Mouse (Mus musculus): ENCODE data around the gene Pik3cd. TPM values are rescaled to one million over a fixed set of nuclear protein-coding genes. Genes with fewer than 3 reads are reported as not detected.
A peak's percentile ranks its signal among the peaks of the same experiment; 100 is the strongest.

The Pik3cd gene
- total and polyA plus RNA-seq, 3 experiments, result 57.0 to 95.0 (median 72.1) TPM

DNA sequence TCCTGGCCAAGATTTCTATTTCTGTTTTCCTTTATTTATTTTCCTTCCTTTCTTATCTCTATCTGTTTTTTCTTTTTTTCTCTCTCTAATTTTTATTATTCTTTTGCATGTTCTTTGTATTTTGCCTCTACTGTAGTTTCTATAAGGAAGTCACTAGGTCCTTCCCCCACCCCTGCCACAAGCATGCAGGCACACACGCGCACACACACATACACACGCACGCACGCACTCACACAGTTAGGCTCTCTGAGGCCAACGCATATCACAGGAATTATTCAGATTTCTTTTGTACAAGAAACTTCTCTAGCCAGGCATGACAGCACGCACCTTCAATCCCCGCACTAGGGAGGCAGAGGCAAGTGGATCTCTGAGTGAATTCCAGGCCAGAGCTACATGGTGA lies 3.6 kb upstream of the Pik3cd start:
- no peaks in the 10 kb centered on the region for H3K27me3 ChIP-seq (replicated peaks)
- peak overlapping the region; percentile 81; the same call in 1 of the 2 replicates for H3K4me2 ChIP-seq (ENCODE audit: insufficient read depth, low read depth, poor library complexity, severe bottlenecking)
- dilution Hi-C loops (cut with MboI; ENCODE audit: extremely low pct_ligation_motif_present, extremely low pct_unique_long_range_greater_than_20kb, low sequenced_read_pairs) (no loop called here), in situ Hi-C loops (cut with MboI; ENCODE audit: low pct_ligation_motif_present, low pct_unique_long_range_greater_than_20kb, low sequenced_read_pairs) (loop anchor here (25.0 kb wide), 1 partner anchor 544 kb away; the partner anchor contains the start of gene Pgd)
- H3K4me1 ChIP-seq (ENCODE audit: control insufficient read depth in 1 of 2, insufficient read depth in 2 of 2), result peaks cover 5 to 46% of the 10 kb centered on the region in 2 experiments
- H3K9me3 ChIP-seq (replicated peaks; ENCODE audit: low read length), result no peaks in the 10 kb centered on the region
- H3K79me2 ChIP-seq (replicated peaks; ENCODE audit: control insufficient read depth, extremely low read depth, insufficient read depth, poor library complexity, severe bottlenecking), result peaks cover 13% of the 10 kb centered on the region
- peak; percentile 45 for DNase-seq (ENCODE audit: extremely low read depth)
- H3K36me3 ChIP-seq (replicated peaks in 1 of 2; ENCODE audit: control insufficient read depth in 1 of 2, insufficient read depth in 1 of 2, low read length in 1 of 2), result peaks cover 0 to 22% of the 10 kb centered on the region in 2 experiments
- H3K4me3 ChIP-seq (replicated peaks in 1 of 3; ENCODE audit: low read depth in 2 of 3, low read length in 2 of 3, poor library complexity in 1 of 3), result no peak overlapping the region
- H3K27ac ChIP-seq (ENCODE audit: insufficient read depth, low read depth), result no peak overlapping the region
- no peak overlapping the region for H3K9ac ChIP-seq (ENCODE audit: insufficient read depth, low read depth)
- no peak for TF ChIP-seq ELF1 (IDR thresholded peaks at IDR 0.05; ENCODE audit: low read depth, low read length)
- no peak for TF ChIP-seq MAX (IDR thresholded peaks at IDR 0.05; ENCODE audit: low read length)
- TF ChIP-seq BHLHE40 (IDR thresholded peaks at IDR 0.05; ENCODE audit: low read depth, low read length), result peak; percentile 64
- TF ChIP-seq SIN3A (IDR thresholded peaks at IDR 0.05; ENCODE audit: low read length), result no peak
- TF ChIP-seq NRF1 (IDR thresholded peaks at IDR 0.05; ENCODE audit: low read depth, low read length), result no peak
- TF ChIP-seq ETS1 (conservative IDR thresholded peaks at IDR 0.05; ENCODE audit: low read depth, low read length), result 0 out of 2 replicates have a peak, but pooled peaks have one; percentile 7
- TF ChIP-seq JUND (conservative IDR thresholded peaks at IDR 0.05; ENCODE audit: low read depth, low read length), result no peak
- 0 out of 2 replicates have a peak, but pooled peaks have one; percentile 29 for TF ChIP-seq IRF4 (IDR thresholded peaks at IDR 0.05; ENCODE audit: low read depth, low read length)
- no peak for TF ChIP-seq CTCF (conservative IDR thresholded peaks at IDR 0.05 in 1 of 2, IDR thresholded peaks at IDR 0.05 in 1 of 2; ENCODE audit: low read depth in 2 of 2, low read length in 2 of 2)
- TF ChIP-seq NELFE (IDR thresholded peaks at IDR 0.05; ENCODE audit: low read depth, low read length), result no peak
- peak; percentile 85 for TF ChIP-seq ZNF384 (IDR thresholded peaks at IDR 0.05; ENCODE audit: low read depth, low read length)
- TF ChIP-seq ZMIZ1 (IDR thresholded peaks at IDR 0.05; ENCODE audit: low read depth, low read length), result no peak

DNA sequence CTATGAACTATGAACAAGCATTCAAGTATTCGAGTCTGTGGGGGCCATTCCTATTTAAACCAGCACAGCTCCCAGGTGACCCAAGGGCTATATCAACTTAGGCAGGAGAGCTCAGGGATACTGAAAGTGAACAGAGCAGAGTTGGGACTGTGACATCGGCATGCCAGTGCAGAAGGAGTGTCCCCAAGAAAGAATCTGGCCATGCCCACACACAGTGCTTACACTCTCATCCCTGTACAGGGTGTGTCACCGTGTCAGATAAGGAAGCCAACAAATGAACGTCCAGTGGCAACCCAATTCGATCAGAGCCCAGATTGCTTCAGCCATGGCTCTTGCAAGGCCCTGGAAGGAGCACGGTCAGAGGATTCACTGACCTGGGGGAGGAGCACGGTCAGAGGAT lies 2.9 kb upstream of the Pik3cd start:
- Histone ChIP-seq H3K9ac (ENCODE audit: insufficient read depth, low read depth) (peak overlapping the region; percentile 41; the same call in 1 of the 2 replicates), H3K4me3 (replicated peaks in 1 of 3; ENCODE audit: low read depth in 2 of 3, low read length in 2 of 3, poor library complexity in 1 of 3) (peak overlapping the region; percentile 8 to 25 (median 13)), H3K79me2 (replicated peaks; ENCODE audit: control insufficient read depth, extremely low read depth, insufficient read depth, poor library complexity, severe bottlenecking) (peaks cover 19% of the 10 kb centered on the region), H3K4me1 (ENCODE audit: control insufficient read depth in 1 of 2, insufficient read depth in 2 of 2) (peaks cover 5 to 44% of the 10 kb centered on the region in 2 experiments), H3K4me2 (ENCODE audit: insufficient read depth, low read depth, poor library complexity, severe bottlenecking) (peak overlapping the region; percentile 81), H3K27me3 (replicated peaks) (no peaks in the 10 kb centered on the region), H3K9me3 (replicated peaks; ENCODE audit: low read length) (no peaks in the 10 kb centered on the region), H3K27ac (ENCODE audit: insufficient read depth, low read depth) (peak overlapping the region; percentile 61), H3K36me3 (replicated peaks in 1 of 2; ENCODE audit: control insufficient read depth in 1 of 2, insufficient read depth in 1 of 2, low read length in 1 of 2) (peaks cover 0 to 26% of the 10 kb centered on the region in 2 experiments)
- DNase-seq (ENCODE audit: extremely low read depth), result no peak
- in situ Hi-C loops (cut with MboI; ENCODE audit: low pct_ligation_motif_present, low pct_unique_long_range_greater_than_20kb, low sequenced_read_pairs) (loop anchor here (25.0 kb wide), 1 partner anchor 543 kb away; the partner anchor contains the start of gene Pgd), dilution Hi-C loops (cut with MboI; ENCODE audit: extremely low pct_ligation_motif_present, extremely low pct_unique_long_range_greater_than_20kb, low sequenced_read_pairs) (no loop called here)
- TF ChIP-seq KAT2A (IDR thresholded peaks at IDR 0.05; ENCODE audit: insufficient replicate concordance, low read length) (no peak), SIN3A (IDR thresholded peaks at IDR 0.05; ENCODE audit: low read length) (0 out of 2 replicates have a peak, but pooled peaks have one; percentile 4), HCFC1 (IDR thresholded peaks at IDR 0.05; ENCODE audit: low read depth, low read length) (no peak), ZC3H11A (IDR thresholded peaks at IDR 0.05; ENCODE audit: low read depth, low read length) (no peak), TBP (conservative IDR thresholded peaks at IDR 0.05; ENCODE audit: low read depth, low read length) (no peak), ETS1 (conservative IDR thresholded peaks at IDR 0.05; ENCODE audit: low read depth, low read length) (0 out of 2 replicates have a peak, but pooled peaks have one; percentile 0), USF2 (conservative IDR thresholded peaks at IDR 0.05; ENCODE audit: low read depth, low read length) (no peak), TCF12 (IDR thresholded peaks at IDR 0.05; ENCODE audit: low read depth, low read length) (peak; percentile 4; the same call in 1 of the 2 replicates), GABPA (IDR thresholded peaks at IDR 0.05; ENCODE audit: insufficient replicate concordance, low read depth, low read length) (no peak), MEF2A (IDR thresholded peaks at IDR 0.05; ENCODE audit: borderline replicate concordance, low read depth, low read length) (no peak), POLR2A (IDR thresholded peaks at IDR 0.05; ENCODE audit: low read depth, low read length) (peak; percentile 33; the same call in 1 of the 2 replicates), JUND (conservative IDR thresholded peaks at IDR 0.05; ENCODE audit: low read depth, low read length) (no peak), ZMIZ1 (IDR thresholded peaks at IDR 0.05; ENCODE audit: low read depth, low read length) (0 out of 2 replicates have a peak, but pooled peaks have one; percentile 28), E2F4 (IDR thresholded peaks at IDR 0.05; ENCODE audit: insufficient replicate concordance, low read depth, low read length) (no peak)
